Mouse (Mus musculus): ENCODE results near the gene Ptpdc1.

Gene Ptpdc1

DNA sequence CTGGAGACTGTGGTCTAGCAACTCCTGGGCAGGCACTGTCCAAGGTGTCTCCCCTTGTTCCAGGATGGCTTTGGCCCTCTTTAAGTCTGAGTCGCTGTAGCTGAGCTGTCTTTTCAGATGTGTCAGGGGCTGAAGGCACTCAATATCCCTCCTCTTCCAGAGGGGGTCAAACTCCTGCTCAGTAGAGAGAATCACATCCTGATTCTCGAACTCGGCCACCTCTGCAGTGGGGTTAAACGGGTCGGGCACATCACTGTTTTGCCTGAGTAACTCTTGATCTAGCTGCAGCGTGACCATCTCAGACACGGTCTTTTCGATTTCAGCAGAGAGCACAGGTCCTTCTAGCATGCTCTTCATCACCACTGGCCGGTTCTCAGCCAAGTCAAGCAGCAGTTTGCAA is 39.0 kb downstream of the Ptpdc1 start:
- DNase-seq (ENCODE audit: low spot score in 2 of 2), result no peak

DNA sequence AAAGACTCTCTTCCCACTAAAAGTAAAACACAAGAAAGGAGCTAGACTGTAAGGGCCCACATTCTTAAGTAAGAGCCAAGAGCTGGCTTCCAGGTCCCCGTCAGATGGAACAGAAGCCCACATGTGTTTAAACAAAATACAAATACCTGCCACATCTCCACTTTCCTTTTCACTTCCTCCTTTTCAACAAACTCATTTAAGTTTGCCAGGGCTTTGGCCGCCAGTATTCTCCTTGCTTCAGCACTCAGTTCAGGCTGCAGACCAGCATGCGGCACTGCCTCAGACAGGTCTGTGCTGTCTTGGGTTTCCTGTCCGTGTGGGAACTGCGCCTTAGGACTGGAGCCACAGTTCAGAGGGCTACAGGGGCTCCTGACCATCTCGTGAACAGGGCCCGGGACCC is 39.7 kb downstream of the Ptpdc1 start:
- no peak for DNase-seq (ENCODE audit: low spot score in 2 of 2)

DNA sequence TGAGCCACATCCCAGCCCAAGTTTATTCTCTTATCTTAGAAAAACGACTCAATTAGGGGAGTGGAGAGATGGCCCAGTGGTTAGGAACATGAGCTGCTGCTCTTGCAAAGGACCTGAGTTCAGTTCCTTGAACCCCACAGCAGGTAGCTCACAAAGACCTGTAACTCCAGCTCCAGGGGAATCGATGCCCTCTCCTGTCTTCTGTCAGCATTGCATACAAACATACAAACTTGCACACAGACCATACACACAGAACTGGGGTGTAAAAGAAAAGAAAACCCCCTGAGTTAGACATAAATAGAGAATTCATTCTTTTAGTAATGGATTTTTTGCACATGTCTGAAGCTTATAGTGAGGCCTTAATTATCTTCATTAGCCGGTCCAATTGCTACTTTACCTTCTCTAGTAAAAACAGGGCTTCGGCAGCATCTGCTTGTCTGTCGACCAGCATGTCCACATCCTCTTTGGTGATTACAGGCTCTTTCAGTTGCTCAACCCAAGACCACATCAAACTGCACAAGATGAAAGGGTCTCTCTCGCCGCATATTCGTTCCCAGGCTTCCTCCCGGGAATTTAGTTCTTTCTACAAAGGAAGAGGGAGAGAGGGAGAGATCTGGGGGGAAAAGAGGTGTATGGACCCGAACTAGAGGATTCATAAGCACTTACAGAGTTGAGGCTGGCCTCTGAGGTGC is 42.6 kb downstream of the Ptpdc1 start:
- DNase-seq (ENCODE audit: low spot score in 2 of 2), result no peak

DNA sequence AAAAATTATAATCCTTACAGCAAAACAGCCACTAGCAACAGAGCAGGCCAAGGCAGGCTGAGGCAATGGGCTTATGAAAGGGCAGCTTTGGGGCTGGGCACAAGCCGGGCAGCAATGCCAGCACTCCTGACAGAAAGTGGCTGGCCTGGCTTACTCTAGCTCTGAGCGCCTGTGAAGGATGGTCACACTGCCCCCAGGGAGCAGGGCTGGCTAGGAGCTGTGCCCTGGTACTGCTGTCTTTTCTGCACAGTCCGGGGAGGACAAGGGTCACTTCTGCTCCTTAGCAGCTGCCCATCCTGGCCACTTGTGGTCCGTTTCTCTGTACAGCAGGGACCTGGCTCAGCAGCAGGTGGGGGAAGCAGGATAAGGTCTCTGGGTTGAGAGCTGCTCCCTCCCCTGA is 46.8 kb downstream of the Ptpdc1 start:
- no peak for DNase-seq (ENCODE audit: low spot score in 2 of 2)

GRCm38 (mm10) chr13:48577836-48578235 is 47.6 kb downstream of the Ptpdc1 start:
- no peak for DNase-seq (ENCODE audit: low spot score in 2 of 2)

- DNase-seq (ENCODE audit: low spot score in 2 of 2), result no peak
Observed at GRCm38 (mm10) chr13:48577007-48577406, 48.5 kb downstream of the Ptpdc1 start.

DNA sequence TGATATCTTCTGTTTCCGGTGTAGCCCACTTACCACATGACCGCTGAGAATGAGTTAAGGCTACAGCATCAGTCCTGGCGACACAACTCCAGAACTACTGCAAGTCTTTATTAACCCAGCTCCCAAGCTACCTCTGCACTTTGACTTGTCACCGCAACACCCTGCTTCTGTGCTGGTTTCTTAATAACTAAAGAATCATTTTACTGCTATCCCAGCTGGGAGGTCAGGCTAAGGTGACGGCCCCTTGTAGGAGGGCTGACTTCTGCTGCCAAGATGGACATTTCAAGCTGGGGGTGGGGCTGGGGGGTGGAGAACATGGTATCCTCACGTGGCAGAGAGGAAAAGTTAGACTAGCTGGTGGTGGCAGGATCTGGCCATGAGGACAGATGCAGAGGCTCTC is 50.7 kb downstream of the Ptpdc1 start:
- DNase-seq (ENCODE audit: low spot score in 2 of 2), result no peak

DNA sequence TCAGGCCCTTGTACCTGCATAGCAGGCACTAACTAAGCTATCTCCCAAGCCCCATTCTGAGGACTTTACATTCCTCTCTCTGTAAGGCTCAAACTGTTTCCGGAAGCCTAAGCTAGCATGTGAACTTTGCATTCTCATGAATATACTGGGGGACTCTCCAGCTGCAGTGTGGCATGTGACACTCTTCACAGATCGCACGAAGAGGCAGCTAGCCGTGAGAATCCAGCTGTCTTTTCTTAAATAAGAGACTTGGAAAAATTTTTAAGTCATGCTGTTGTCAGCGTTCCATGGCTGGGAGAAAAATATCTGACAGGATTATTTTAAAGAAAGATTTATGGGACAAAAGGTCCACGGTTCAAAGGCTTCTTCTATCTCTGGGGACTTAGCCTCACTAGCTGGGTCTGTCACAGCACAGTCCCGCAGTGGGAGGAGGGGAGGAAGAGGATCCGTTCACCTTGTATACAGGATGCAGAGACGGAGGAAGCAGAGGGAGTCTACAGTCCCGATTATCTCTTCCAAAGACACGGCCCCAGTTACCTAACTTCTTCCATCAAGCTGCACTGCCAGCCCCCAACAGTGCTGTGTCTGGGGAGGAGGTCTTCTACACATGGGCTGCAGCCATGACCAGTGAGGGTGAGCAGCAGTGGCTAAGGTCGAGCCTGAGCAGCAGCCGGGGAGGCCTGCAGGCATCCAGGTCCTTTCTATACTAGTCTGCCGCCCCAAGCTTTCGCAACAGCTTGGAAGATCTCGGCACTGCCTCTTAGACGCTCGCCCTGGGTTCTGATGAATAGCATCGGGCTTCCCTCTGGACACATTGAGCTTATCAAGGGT is 51.7 kb downstream of the Ptpdc1 start:
- no peak for DNase-seq (ENCODE audit: low spot score in 2 of 2)

- DNase-seq (ENCODE audit: low spot score in 2 of 2), result peak in 1 of 2 experiments; percentile 47
Observed at GRCm38 (mm10) chr13:48572127-48572526, 53.3 kb downstream of the Ptpdc1 start.

- no peak for DNase-seq (ENCODE audit: low spot score in 2 of 2)
Observed at GRCm38 (mm10) chr13:48571298-48571697, 54.2 kb downstream of the Ptpdc1 start.

DNA sequence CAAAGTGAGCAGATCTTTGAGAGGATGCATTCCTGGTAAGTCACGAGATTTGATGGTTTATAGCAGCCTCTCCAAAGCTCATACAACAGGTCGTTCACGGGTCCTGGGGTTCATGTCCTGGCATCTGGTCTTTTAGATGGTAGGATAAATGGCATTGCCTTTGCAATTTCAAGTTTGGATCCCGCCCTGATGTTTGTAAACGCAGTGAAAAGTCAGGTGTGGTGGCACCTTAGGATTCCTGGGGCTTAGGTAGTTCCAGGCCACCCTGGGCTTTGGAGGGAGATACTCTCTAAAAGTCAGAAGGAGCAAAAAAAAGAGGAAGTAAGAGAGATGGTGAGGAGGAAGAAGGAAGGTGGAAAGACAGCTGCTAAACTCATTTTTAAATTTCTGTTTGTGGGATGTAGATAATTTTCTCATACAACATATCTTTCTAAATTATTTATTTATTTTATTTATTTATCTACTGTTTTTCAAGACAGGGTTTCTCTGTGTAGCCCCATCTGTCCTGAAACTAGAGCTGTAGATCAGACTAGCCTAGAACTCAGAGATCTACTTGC is 55.8 kb downstream of the Ptpdc1 start:
- no peak for DNase-seq (ENCODE audit: low spot score in 2 of 2)

GRCm38 (mm10) chr13:48567646-48568045 is 57.8 kb downstream of the Ptpdc1 start:
- no peak for DNase-seq (ENCODE audit: low spot score in 2 of 2)

GRCm38 (mm10) chr13:48566116-48566935 is 59.1 kb downstream of the Ptpdc1 start:
- DNase-seq (ENCODE audit: low spot score in 2 of 2), result peak in 1 of 2 experiments; percentile 34

- DNase-seq (ENCODE audit: low spot score in 2 of 2), result no peak
Observed at GRCm38 (mm10) chr13:48564881-48565600, 60.4 kb downstream of the Ptpdc1 start.

GRCm38 (mm10) chr13:48562336-48562735 is 63.1 kb downstream of the Ptpdc1 start:
- DNase-seq (ENCODE audit: low spot score in 2 of 2), result no peak

DNA sequence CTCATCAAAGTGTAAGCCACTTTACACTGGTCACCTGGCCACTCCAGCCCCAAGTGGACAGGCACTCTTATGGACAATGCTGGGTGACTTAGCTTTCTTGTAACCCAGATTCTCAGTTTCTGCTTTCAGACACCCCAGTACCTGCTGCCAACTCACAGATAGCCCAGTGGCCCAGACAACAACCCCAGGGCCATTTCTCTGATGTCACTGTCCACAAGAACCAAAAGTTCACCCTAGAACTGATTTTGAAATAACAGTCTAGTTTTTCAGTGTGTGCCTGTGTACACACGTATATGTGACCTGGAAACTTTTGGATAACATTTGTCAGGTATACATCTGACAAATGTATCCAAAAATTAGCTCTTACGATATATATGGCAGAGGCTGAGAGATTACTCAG is 64.0 kb downstream of the Ptpdc1 start:
- peak in 1 of 2 experiments; percentile 9 for DNase-seq (ENCODE audit: low spot score in 2 of 2)

GRCm38 (mm10) chr13:48555976-48556375 is 69.5 kb downstream of the Ptpdc1 start:
- peak in 1 of 2 experiments; percentile 28 for DNase-seq (ENCODE audit: low spot score in 2 of 2)

DNA sequence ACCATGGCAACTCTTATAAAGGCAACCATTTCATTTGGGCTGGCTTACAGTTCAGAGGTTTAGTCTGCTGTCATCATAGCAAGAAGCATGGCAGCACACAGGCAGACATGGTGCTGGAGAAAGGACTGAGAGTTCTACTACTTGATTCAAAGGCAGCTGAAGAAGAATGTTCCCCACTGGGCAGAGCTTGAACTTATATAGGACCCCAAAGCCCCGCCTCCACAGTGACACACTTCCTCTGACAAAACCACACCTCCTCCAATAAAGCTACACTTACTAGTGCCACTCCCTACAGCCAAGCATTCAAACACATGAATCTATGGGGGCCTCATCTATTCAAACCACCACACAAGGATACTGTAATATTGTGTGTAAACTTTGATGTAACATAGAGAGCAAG is 70.9 kb downstream of the Ptpdc1 start:
- peak in 1 of 2 experiments; percentile 32 for DNase-seq (ENCODE audit: low spot score in 2 of 2)

GRCm38 (mm10) chr13:48553511-48553910 is 72.0 kb downstream of the Ptpdc1 start:
- DNase-seq (ENCODE audit: low spot score in 2 of 2), result no peak

- no peak for DNase-seq (ENCODE audit: low spot score in 2 of 2)
Observed at GRCm38 (mm10) chr13:48552181-48553090, 73.0 kb downstream of the Ptpdc1 start.
